Mouse (Mus musculus) spleen, adult 2 months (tissue): ENCODE results near the gene Phactr1. TPM values are rescaled to one million over a fixed set of nuclear protein-coding genes. Genes with fewer than 3 reads are reported as not detected.

ENCODE experiments used
- DNase-seq, 2 experiments: peaks; one replicate each; pipeline versions ENCODE4 v3.0.0 to v3.0.0-alpha.2; 2012 to 2021; ENCODE audit warnings: low spot score in 2 of 2, low read depth in 1 of 2
- H3K27ac ChIP-seq: fragments of 200-500 bp; 2 replicates; pipeline ENCODE4 v1.5.1; 2012; ENCODE audit warnings: low read length, inconsistent platforms; ENCODE audit not compliant: insufficient read depth
- H3K27me3 ChIP-seq: fragments of 200-500 bp; 2 replicates; pipeline ENCODE4 v1.6.1; 2012; ENCODE audit warnings: mild to moderate bottlenecking, moderate library complexity, low read length, inconsistent platforms; ENCODE audit not compliant: control insufficient read depth, insufficient read depth
- H3K36me3 ChIP-seq: fragments of 200-500 bp; 2 replicates; pipeline ENCODE4 v1.6.1; 2012; ENCODE audit warnings: mild to moderate bottlenecking, low read length, inconsistent platforms; ENCODE audit not compliant: control insufficient read depth, insufficient read depth
- H3K4me1 ChIP-seq: fragments of 200-500 bp; 2 replicates; pipeline ENCODE4 v1.6.1; 2011; ENCODE audit warnings: inconsistent platforms; ENCODE audit not compliant: control insufficient read depth, insufficient read depth, insufficient read length
- H3K4me3 ChIP-seq: fragments of 200-500 bp; 2 replicates; pipeline ENCODE4 v1.5.1; 2011; ENCODE audit warnings: mild to moderate bottlenecking, inconsistent platforms; ENCODE audit not compliant: insufficient read depth, insufficient read length; ENCODE audit errors: extremely low read depth
- CTCF ChIP-seq: fragments of 200-500 bp; IDR thresholded peaks from 2 replicates; pipeline ENCODE4 v1.5.1; 2011; ENCODE audit warnings: mild to moderate bottlenecking, inconsistent platforms; ENCODE audit not compliant: insufficient read depth, insufficient read length, insufficient replicate concordance; ENCODE audit errors: extremely low read depth
- POLR2A ChIP-seq: fragments of 200-500 bp; IDR thresholded peaks from 2 replicates; pipeline ENCODE4 v1.6.1; 2011; ENCODE audit warnings: low read depth, low read length, inconsistent platforms
- WGBS: fragments of 180-500 bp; shearing (Covaris S2); methylation state at CpG from one replicate; pipeline ENCODE4 v1.1.7; 2018; 5-methylcytosine and 5-hydroxymethylcytosine counted together
- polyA plus RNA-seq: library from polyadenylated mRNA; depleted of rRNA; stranded (reverse); fragments of >200 nt; gene quantifications from 2 replicates; pipeline ENCODE4 v1.2.3, GENCODE M21; 2012

The Phactr1 gene
- polyA plus RNA-seq, 1 experiment, result 0.33 TPM

DNA sequence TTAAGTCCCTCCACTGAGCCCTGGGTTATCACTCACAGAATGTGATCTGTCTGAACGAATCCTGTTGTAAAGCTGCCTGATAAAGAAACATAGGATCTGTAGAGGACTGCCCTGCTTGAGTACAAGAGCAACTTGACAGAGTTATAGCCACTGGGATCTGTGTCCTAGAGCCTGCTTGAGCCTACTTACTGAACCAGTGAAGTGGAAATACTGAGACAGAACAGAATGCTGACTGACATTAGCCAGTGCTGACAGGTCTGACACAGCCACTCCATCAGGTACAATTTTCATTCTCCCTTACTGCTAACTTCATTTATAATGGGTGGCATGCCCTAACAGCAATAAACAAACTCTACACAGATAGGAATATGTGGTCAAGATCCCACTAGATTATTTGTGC is 40.2 kb downstream of the Phactr1 start:
- WGBS, result 39% methylated on average over 1 of the region's 1 CpGs
- no peak for TF ChIP-seq CTCF
- no peak for TF ChIP-seq POLR2A
- H3K4me1 ChIP-seq, result no peaks in the 10 kb centered on the region
- H3K27ac ChIP-seq, result no peak overlapping the region
- no peak for DNase-seq
- H3K4me3 ChIP-seq, result no peak overlapping the region
- H3K36me3 ChIP-seq, result no peaks in the 10 kb centered on the region
- H3K27me3 ChIP-seq, result no peaks in the 10 kb centered on the region

DNA sequence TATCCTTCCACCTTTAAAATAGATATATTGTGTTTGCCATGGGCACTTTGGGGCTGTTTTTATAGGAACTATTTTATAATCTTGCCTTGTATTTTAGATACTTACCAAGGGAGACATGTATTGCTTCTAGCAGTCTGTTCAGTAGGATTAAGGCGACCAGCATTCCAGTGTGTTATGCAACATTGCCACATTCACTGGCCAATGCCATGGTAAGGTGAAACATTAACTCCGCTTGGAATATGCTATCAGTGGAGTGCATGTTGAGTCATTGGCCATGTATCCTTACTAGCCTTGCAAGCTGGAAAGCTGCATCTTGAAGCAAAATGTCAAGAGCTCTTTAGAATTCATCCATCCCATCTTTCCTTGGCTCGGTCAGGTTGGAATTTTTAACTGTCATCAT is 43.6 kb downstream of the Phactr1 start:
- no peaks in the 10 kb centered on the region for H3K36me3 ChIP-seq
- no peak overlapping the region for H3K27ac ChIP-seq
- WGBS, result 91% methylated on average over 3 of the region's 3 CpGs
- DNase-seq, result no peak
- TF ChIP-seq CTCF (no peak), POLR2A (no peak)
- H3K4me1 ChIP-seq, result no peaks in the 10 kb centered on the region
- no peaks in the 10 kb centered on the region for H3K27me3 ChIP-seq
- no peak overlapping the region for H3K4me3 ChIP-seq

- TF ChIP-seq CTCF (no peak), POLR2A (no peak)
- Histone ChIP-seq H3K27ac (no peak overlapping the region), H3K36me3 (no peaks in the 10 kb centered on the region), H3K4me1 (no peaks in the 10 kb centered on the region), H3K27me3 (no peaks in the 10 kb centered on the region), H3K4me3 (no peak overlapping the region)
- no peak for DNase-seq
- WGBS, result 71% methylated on average over 7 of the region's 7 CpGs
Observed at GRCm38 (mm10) chr13:42725709-42726231, 45.3 kb downstream of the Phactr1 start.

DNA sequence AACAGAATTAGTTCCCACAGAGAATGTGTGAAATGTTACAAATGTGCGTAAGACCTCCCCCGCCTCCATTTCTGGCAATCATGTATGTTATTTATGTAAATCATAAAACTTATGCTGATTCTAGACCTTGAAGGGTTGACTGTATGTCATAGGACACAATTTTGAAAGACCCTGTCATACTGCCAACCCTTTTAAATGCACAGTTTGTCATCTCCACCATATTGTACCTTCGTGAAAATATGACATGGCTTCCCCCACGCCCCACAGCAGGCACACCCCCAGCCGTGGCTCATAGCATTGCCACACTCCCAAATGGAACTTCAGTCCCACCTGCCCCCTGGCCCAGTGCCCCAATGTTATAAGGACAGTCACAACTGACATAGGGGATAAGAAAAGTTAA is 57.1 kb downstream of the Phactr1 start:
- WGBS, result 88% methylated on average over 5 of the region's 5 CpGs
- H3K27me3 ChIP-seq, result no peaks in the 10 kb centered on the region
- DNase-seq, result no peak
- no peaks in the 10 kb centered on the region for H3K4me1 ChIP-seq
- no peak overlapping the region for H3K4me3 ChIP-seq
- no peak for TF ChIP-seq POLR2A
- TF ChIP-seq CTCF, result no peak
- no peaks in the 10 kb centered on the region for H3K36me3 ChIP-seq
- H3K27ac ChIP-seq, result no peak overlapping the region

DNA sequence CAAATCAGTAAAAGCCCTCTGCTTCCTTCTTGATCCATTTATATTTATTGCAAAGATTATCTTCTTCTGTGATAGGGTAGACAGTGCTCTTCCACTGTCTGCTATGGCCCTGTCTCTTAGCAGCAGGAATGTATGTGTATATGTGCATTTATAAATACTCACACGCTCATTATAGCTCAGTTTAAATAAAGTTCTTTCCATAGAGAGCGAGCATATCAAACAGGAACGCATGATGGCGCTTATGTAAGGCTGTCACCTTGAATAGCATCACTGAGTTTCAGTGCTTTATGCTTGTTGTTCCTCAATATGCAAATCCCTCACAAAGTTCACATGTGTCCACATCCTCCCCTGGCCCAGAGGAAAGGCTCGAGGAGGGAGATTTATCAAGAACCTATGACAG is 57.7 kb downstream of the Phactr1 start:
- Histone ChIP-seq H3K27ac (no peak overlapping the region), H3K36me3 (no peaks in the 10 kb centered on the region), H3K27me3 (no peaks in the 10 kb centered on the region), H3K4me3 (no peak overlapping the region), H3K4me1 (no peaks in the 10 kb centered on the region)
- no peak for TF ChIP-seq POLR2A
- TF ChIP-seq CTCF, result no peak
- DNase-seq, result no peak
- whole genome bisulfite sequencing, result 80% methylated on average over 5 of the region's 5 CpGs

DNA sequence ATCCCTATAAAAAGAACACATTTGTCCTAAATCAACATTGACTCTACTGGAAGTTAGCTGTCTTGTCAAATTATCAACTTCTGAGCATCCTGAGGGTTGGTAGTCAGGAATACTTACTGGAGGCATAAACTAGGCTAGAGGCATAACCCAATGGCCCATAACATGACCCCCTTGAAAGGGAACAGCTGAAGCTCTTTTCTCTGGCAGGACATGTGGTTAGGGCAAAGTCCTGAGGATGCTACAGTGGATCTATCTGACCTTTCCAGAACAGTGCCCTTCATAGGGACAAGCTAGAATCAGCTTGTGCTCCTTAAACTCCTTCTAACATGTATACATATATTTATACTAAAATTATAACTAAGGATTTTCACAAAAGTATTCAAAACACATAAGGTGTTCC is 61.8 kb downstream of the Phactr1 start:
- no peak for DNase-seq
- TF ChIP-seq POLR2A, result no peak
- no peak for TF ChIP-seq CTCF
- Histone ChIP-seq H3K4me1 (no peaks in the 10 kb centered on the region), H3K4me3 (no peak overlapping the region), H3K27ac (no peak overlapping the region), H3K27me3 (no peaks in the 10 kb centered on the region), H3K36me3 (no peaks in the 10 kb centered on the region)

DNA sequence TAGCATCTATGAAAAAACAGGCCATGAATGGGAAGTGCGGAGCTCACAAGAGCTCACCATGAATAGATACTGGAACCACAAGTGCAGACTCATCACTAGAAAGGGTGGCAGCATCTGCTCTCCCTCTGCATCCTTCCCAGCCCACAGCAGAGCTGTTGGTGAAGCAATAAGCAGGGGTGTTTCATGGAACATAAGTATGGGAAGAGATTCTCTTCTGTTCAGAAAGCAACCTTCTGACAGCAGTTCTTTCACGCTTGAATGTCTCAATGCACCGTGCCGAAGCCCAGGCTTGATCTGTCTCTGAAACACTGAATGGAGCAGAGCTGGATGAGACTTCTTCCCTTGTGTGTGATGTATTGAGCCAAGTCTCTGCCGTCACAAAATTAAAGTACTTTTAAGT is 64.0 kb downstream of the Phactr1 start:
- Histone ChIP-seq H3K27ac (no peak overlapping the region), H3K27me3 (no peaks in the 10 kb centered on the region), H3K36me3 (no peaks in the 10 kb centered on the region), H3K4me1 (no peaks in the 10 kb centered on the region), H3K4me3 (no peak overlapping the region)
- 93% methylated on average over 5 of the region's 5 CpGs for WGBS
- TF ChIP-seq CTCF (no peak), POLR2A (no peak)
- no peak for DNase-seq

GRCm38 (mm10) chr13:42757654-42758400 is 77.4 kb downstream of the Phactr1 start:
- no peak for TF ChIP-seq CTCF

More at GRCm38 (mm10) chr13:42757654-42758400, 77.4 kb downstream of the Phactr1 start:
- Histone ChIP-seq H3K27me3 (no peaks in the 10 kb centered on the region), H3K4me3 (no peak overlapping the region), H3K4me1 (no peaks in the 10 kb centered on the region), H3K27ac (no peak overlapping the region), H3K36me3 (no peaks in the 10 kb centered on the region)
- no peak for DNase-seq
- WGBS, result 70% methylated on average over 11 of the region's 11 CpGs
